7 mouse cellular contexts compared by ENCODE assay signal in the genomic region with DNA sequence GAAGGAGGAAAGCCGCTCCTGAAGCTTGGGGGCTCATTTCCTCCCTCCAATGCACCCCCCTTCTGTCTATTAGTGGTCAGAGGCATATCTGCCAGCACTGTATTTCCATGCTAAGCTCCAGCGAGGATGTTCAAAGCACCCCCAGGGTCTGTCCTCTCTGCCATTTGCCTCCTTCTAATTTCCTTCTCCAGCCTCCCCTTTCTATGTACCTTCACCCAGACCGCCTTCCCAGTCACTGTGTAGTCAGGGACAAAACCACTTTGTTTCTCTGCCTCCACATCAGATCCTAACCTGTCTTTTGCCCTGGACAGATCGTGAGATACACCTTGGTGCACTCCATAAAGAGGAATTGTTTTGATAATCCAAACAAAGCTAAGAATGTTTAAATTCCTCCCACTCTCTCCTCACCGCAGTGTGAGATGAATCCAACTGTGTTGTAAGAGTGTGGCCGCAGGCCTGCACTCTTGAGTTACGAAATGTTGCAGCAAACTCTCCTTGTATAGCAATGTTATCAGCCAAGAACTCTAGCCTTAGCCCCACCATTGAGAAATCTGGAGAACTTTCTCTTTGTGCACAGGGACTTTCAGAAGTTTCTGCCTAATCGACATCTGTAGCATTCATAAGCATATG. TPM values are rescaled to one million over a fixed set of nuclear protein-coding genes. Genes with fewer than 3 reads are reported as not detected.
DNase-seq lines count a peak whose midpoint lies in the region; ATAC-seq and TF ChIP-seq lines count a peak whose summit lies in the region.

No protein-coding gene starts in this region.

- H3K4me2 ChIP-seq in CH12.LX (ENCODE audit: insufficient read depth, low read depth, poor library complexity, severe bottlenecking) = peak overlapping the region; percentile 32; the same call in 1 of the 2 replicates
- H3K4me2 ChIP-seq in embryonic facial prominence, embryonic 12.5 days (replicated peaks) = no peak overlapping the region
- H3K4me2 ChIP-seq in lung, postnatal 0 days (replicated peaks; ENCODE audit: low read depth, low read length) = no peak overlapping the region

- no peak for ATAC-seq in embryonic facial prominence, embryonic 12.5 days (ENCODE audit: insufficient number of reproducible peaks, insufficient read depth, low FRiP score, low TSS enrichment)
- peak; percentile 74 for ATAC-seq in lung, postnatal 0 days

- H3K27me3 ChIP-seq in CH12.LX (replicated peaks) = no peaks in the 10 kb centered on the region
- no peaks in the 10 kb centered on the region for H3K27me3 ChIP-seq in embryonic facial prominence, embryonic 12.5 days
- H3K27me3 ChIP-seq in lung, postnatal 0 days (replicated peaks; ENCODE audit: insufficient read depth, low read length) = no peaks in the 10 kb centered on the region

- dilution Hi-C loops in CH12.LX (cut with MboI; ENCODE audit: extremely low pct_ligation_motif_present, extremely low pct_unique_long_range_greater_than_20kb, low sequenced_read_pairs) = no loop called here

- H3K9ac ChIP-seq in CH12.LX (ENCODE audit: insufficient read depth, low read depth) = no peak overlapping the region
- no peak overlapping the region for H3K9ac ChIP-seq in embryonic facial prominence, embryonic 12.5 days
- H3K9ac ChIP-seq in lung, postnatal 0 days (replicated peaks; ENCODE audit: low read depth) = no peak overlapping the region

- no peak for TF ChIP-seq CTCF in CH12.LX (conservative IDR thresholded peaks at IDR 0.05 in 1 of 2, IDR thresholded peaks at IDR 0.05 in 1 of 2; ENCODE audit: low read depth in 2 of 2, low read length in 2 of 2)
- TF ChIP-seq CTCF in lung, postnatal 0 days (IDR thresholded peaks at IDR 0.05) = no peak

- H3K36me3 ChIP-seq in CH12.LX (replicated peaks in 1 of 2; ENCODE audit: control insufficient read depth in 1 of 2, insufficient read depth in 1 of 2, low read length in 1 of 2) = peaks cover 0 to 7% of the 10 kb centered on the region in 2 experiments
- 0 out of 2 replicates have a peak, but pooled peaks cover under 1% of the 10 kb centered on the region for H3K36me3 ChIP-seq in embryonic facial prominence, embryonic 12.5 days
- no peaks in the 10 kb centered on the region for H3K36me3 ChIP-seq in lung, postnatal 0 days (ENCODE audit: insufficient read depth, low read length)

- TF ChIP-seq POLR2A in CH12.LX (IDR thresholded peaks at IDR 0.05; ENCODE audit: low read depth, low read length) = no peak

- no peaks in the 10 kb centered on the region for H3K79me2 ChIP-seq in CH12.LX (replicated peaks; ENCODE audit: control insufficient read depth, extremely low read depth, insufficient read depth, poor library complexity, severe bottlenecking)

- intact Hi-C loops in heart, postnatal 14 days (cut with DNase I) = loop anchor here (2.0 to 5.0 kb wide), 2 partner anchors 133 to 241 kb away; no protein-coding TSS in a partner anchor

- TF ChIP-seq RAD21 in CH12.LX (IDR thresholded peaks at IDR 0.05; ENCODE audit: low read depth, low read length) = no peak

- TF ChIP-seq EP300 in CH12.LX (IDR thresholded peaks at IDR 0.05; ENCODE audit: low read length) = no peak
- peak; percentile 93 for TF ChIP-seq EP300 in lung, postnatal 0 days (IDR thresholded peaks at IDR 0.05)

- whole genome bisulfite sequencing in embryonic facial prominence, embryonic 12.5 days = 60% methylated on average over 8 of the region's 8 CpGs
- WGBS in lung, postnatal 0 days = 23% methylated on average over 8 of the region's 8 CpGs

- no peak for DNase-seq in CH12.LX (ENCODE audit: extremely low read depth)
- DNase-seq in heart, postnatal 14 days = peak; percentile 17 to 25
- DNase-seq in lung, postnatal 0 days (ENCODE audit: low spot score) = peak; percentile 94
- no peak for DNase-seq in spleen, adult 12 weeks (ENCODE audit: low spot score)
- no peak for DNase-seq in frontal cortex, postnatal 25 days (ENCODE audit: low spot score in 2 of 2)
- DNase-seq in c-Kit-positive CD71-positive TER-119-positive erythroid progenitor cells, embryonic 14.5 days (ENCODE audit: low spot score) = no peak

- H3K4me3 ChIP-seq in CH12.LX (replicated peaks in 1 of 3; ENCODE audit: low read depth in 2 of 3, low read length in 2 of 3, poor library complexity in 1 of 3) = no peak overlapping the region
- no peak overlapping the region for H3K4me3 ChIP-seq in embryonic facial prominence, embryonic 12.5 days
- no peak overlapping the region for H3K4me3 ChIP-seq in lung, postnatal 0 days (ENCODE audit: low read depth, low read length)

- no peaks in the 10 kb centered on the region for H3K9me3 ChIP-seq in CH12.LX (replicated peaks; ENCODE audit: low read length)
- no peaks in the 10 kb centered on the region for H3K9me3 ChIP-seq in embryonic facial prominence, embryonic 12.5 days
- H3K9me3 ChIP-seq in lung, postnatal 0 days (ENCODE audit: low read length) = no peaks in the 10 kb centered on the region

- H3K27ac ChIP-seq in CH12.LX (ENCODE audit: insufficient read depth, low read depth) = no peak overlapping the region
- H3K27ac ChIP-seq in embryonic facial prominence, embryonic 12.5 days = peak overlapping the region; percentile 36; the same call in 1 of the 2 replicates
- H3K27ac ChIP-seq in lung, postnatal 0 days (ENCODE audit: low read length) = peak overlapping the region; percentile 75

- H3K4me1 ChIP-seq in CH12.LX (ENCODE audit: control insufficient read depth in 1 of 2, insufficient read depth in 2 of 2) = peaks cover 0 to 14% of the 10 kb centered on the region in 2 experiments; a peak in 2 of 4 replicates
- peaks cover 28% of the 10 kb centered on the region for H3K4me1 ChIP-seq in embryonic facial prominence, embryonic 12.5 days
- H3K4me1 ChIP-seq in lung, postnatal 0 days (ENCODE audit: insufficient read depth, low read depth, low read length) = peaks cover 10% of the 10 kb centered on the region; the same call in 1 of the 2 replicates

- in situ Hi-C loops in CH12.LX (cut with MboI; ENCODE audit: low pct_ligation_motif_present, low pct_unique_long_range_greater_than_20kb, low sequenced_read_pairs) = loop anchor here (10.0 to 25.0 kb wide), 2 partner anchors 293 to 521 kb away; a partner anchor contains a TSS

TF ChIP-seq in CH12.LX, 34 proteins besides CTCF, POLR2A, EP300 and RAD21:
- TF ChIP-seq KAT2A (IDR thresholded peaks at IDR 0.05; ENCODE audit: insufficient replicate concordance, low read length) (no peak), IRF4 (IDR thresholded peaks at IDR 0.05; ENCODE audit: low read depth, low read length) (no peak), MYC (IDR thresholded peaks at IDR 0.05; ENCODE audit: low read depth, low read length) (no peak), MAZ (IDR thresholded peaks at IDR 0.05; ENCODE audit: low read depth, low read length) (no peak), ELF1 (IDR thresholded peaks at IDR 0.05; ENCODE audit: low read depth, low read length) (no peak), TBP (conservative IDR thresholded peaks at IDR 0.05; ENCODE audit: low read depth, low read length) (no peak), POLR2AphosphoS2 (IDR thresholded peaks at IDR 0.05; ENCODE audit: low read depth, low read length) (no peak), ZC3H11A (IDR thresholded peaks at IDR 0.05; ENCODE audit: low read depth, low read length) (no peak), MXI1 (IDR thresholded peaks at IDR 0.05; ENCODE audit: low read depth, low read length) (no peak), CHD2 (IDR thresholded peaks at IDR 0.05; ENCODE audit: low read length) (no peak), ZKSCAN1 (IDR thresholded peaks at IDR 0.05; ENCODE audit: borderline replicate concordance, low read depth, low read length) (no peak), MAX (IDR thresholded peaks at IDR 0.05; ENCODE audit: low read length) (no peak)

RNA-seq across cellular contexts. Expression of a gene that starts 27.3 kb away (rescaled TPM):
- 25.4 and 25.7 TPM in 2 replicates for total RNA-seq in CH12.LX (2012; rRNA removed)
- total RNA-seq in CH12.LX (2014; rRNA removed) = 42.6 and 46.5 TPM in 2 replicates
- polyA plus RNA-seq in CH12.LX (2012; ENCODE audit: insufficient read length, low read depth) = 27.4 and 27.8 TPM in 2 replicates
- 57.9 and 60.8 TPM in 2 replicates for polyA plus RNA-seq in embryonic facial prominence, embryonic 12.5 days (2016; fragmentation: Nextera tagmentation; extraction: Ambion mirVana)
- total RNA-seq in heart, postnatal 14 days (2021) = 1 to 10 TPM; 1.6 to 2.0 TPM
- 4.3 and 5.2 TPM in 2 replicates for polyA plus RNA-seq in lung, postnatal 0 days (2015; fragmentation: Nextera tagmentation; extraction: Ambion mirVana)

Comparison
In these comparisons a context has a peak if more than half of its experiments do, and no peak if none do; other contexts are left out.
1. DNase-seq: peak in heart, postnatal 14 days (2 of 2) and lung, postnatal 0 days (single experiment); none in CH12.LX (single experiment), spleen, adult 12 weeks (single experiment), frontal cortex, postnatal 25 days (0 of 2) and c-Kit-positive CD71-positive TER-119-positive erythroid progenitor cells, embryonic 14.5 days (single experiment).